Mouse (Mus musculus): ENCODE measurements around the gene Pcp4l1. TPM values are rescaled to one million over a fixed set of nuclear protein-coding genes. Genes with fewer than 3 reads are reported as not detected.

The Pcp4l1 gene
- polyA plus RNA-seq, 2 experiments: 3.9 to 6.0 TPM

- H3K4me3 ChIP-seq (replicated peaks; ENCODE audit: low read length): no peak within 1 kb of the TSS
- H3K27me3 ChIP-seq (ENCODE audit: control insufficient read depth, insufficient read depth, low read length): no peaks in the 10 kb centered on the region
- no peak for DNase-seq (ENCODE audit: low spot score)
- no peak for ATAC-seq (ENCODE audit: low FRiP score, low read depth)
- TF ChIP-seq POLR2A (IDR thresholded peaks at IDR 0.05; ENCODE audit: borderline replicate concordance, extremely low read depth, insufficient read depth, insufficient read length): no peak
- 67% methylated on average over 10 of the region's 10 CpGs for WGBS
- H3K4me2 ChIP-seq (replicated peaks; ENCODE audit: low read depth, low read length, severe bottlenecking): no peak within 1 kb of the TSS
- H3K4me1 ChIP-seq (ENCODE audit: control insufficient read depth, insufficient read depth, low read length): no peaks in the 10 kb centered on the region
- no peak within 1 kb of the TSS for H3K27ac ChIP-seq (replicated peaks; ENCODE audit: low read depth, low read length)
- no peak within 1 kb of the TSS for H3K9ac ChIP-seq (ENCODE audit: low read depth, low read length, severe bottlenecking)
- H3K36me3 ChIP-seq (ENCODE audit: control insufficient read depth, insufficient read depth, low read length): 0 out of 2 replicates have a peak, but pooled peaks cover 3% of the 10 kb centered on the region
- no peaks in the 10 kb centered on the region for H3K9me3 ChIP-seq (ENCODE audit: control insufficient read depth, low read length)
These were observed 17.9 kb upstream of the Pcp4l1 start, which contains the start of gene Nr1i3 for GRCm38 (mm10) chr1:171213801-171214496. Gene Nr1i3, plus strand, starts transcription at chr1:171213970.

DNA sequence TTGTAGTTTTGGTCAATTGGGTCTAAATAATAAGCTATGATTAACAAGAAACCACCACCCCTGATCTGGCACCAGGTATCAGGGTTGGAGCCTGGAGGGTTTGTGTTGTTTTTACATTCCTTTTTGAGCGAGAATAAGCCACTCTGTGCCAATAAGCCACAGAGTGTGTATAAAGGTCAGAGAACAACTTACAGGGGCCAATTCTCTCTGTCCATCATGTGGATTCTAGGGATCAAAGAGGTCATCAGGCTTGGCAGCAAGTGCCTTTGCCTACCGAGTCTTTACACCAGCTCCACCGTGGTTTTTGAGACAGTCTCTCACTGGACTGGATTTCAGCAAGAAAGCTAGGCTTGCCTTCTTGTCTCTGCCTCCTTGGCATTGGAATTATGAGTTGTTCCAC, 16.8 kb upstream of the Pcp4l1 start:
- no peak for TF ChIP-seq POLR2A (IDR thresholded peaks at IDR 0.05; ENCODE audit: borderline replicate concordance, extremely low read depth, insufficient read depth, insufficient read length)
- H3K9me3 ChIP-seq (ENCODE audit: control insufficient read depth, low read length): no peaks in the 10 kb centered on the region
- H3K4me1 ChIP-seq (ENCODE audit: control insufficient read depth, insufficient read depth, low read length): no peaks in the 10 kb centered on the region
- no peak overlapping the region for H3K27ac ChIP-seq (replicated peaks; ENCODE audit: low read depth, low read length)
- no peak overlapping the region for H3K9ac ChIP-seq (ENCODE audit: low read depth, low read length, severe bottlenecking)
- H3K36me3 ChIP-seq (ENCODE audit: control insufficient read depth, insufficient read depth, low read length): no peaks in the 10 kb centered on the region
- H3K4me3 ChIP-seq (replicated peaks; ENCODE audit: low read length): no peak overlapping the region
- ATAC-seq (ENCODE audit: low FRiP score, low read depth) (no peak), DNase-seq (ENCODE audit: low spot score) (no peak)
- 62% methylated on average over 3 of the region's 3 CpGs for WGBS
- no peaks in the 10 kb centered on the region for H3K27me3 ChIP-seq (ENCODE audit: control insufficient read depth, insufficient read depth, low read length)
- no peak overlapping the region for H3K4me2 ChIP-seq (replicated peaks; ENCODE audit: low read depth, low read length, severe bottlenecking)

DNA sequence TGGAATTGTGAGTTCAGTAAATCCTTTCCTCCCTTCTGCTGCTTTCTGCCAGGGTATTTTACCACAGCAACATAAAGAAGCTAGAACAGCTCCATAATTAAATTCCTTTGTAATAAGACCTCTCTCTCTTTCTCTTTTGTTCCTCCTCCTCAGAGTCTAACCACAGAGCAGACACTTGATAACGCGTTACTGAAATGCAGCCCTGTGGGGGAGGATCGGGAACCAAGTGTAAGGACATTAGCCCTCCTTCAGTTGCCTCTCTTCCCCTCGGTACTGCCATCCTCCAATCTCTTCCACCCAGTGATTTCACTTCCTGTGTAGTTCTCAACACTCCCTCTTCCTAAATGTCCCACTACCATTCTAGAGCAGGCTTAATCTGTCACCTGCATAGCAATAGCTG, 13.3 kb upstream of the Pcp4l1 start:
- H3K9me3 ChIP-seq (ENCODE audit: control insufficient read depth, low read length): no peaks in the 10 kb centered on the region
- 26% methylated on average over 4 of the region's 4 CpGs for WGBS
- no peak for DNase-seq (ENCODE audit: low spot score)

GRCm38 (mm10) chr1:171205704-171206493, 9.8 kb upstream of the Pcp4l1 start:
- H3K27ac ChIP-seq (replicated peaks; ENCODE audit: low read depth, low read length): no peak overlapping the region
- no peak overlapping the region for H3K4me3 ChIP-seq (replicated peaks; ENCODE audit: low read length)
- ATAC-seq (ENCODE audit: low FRiP score, low read depth) (no peak), DNase-seq (ENCODE audit: low spot score) (no peak)
- H3K4me1 ChIP-seq (ENCODE audit: control insufficient read depth, insufficient read depth, low read length): no peaks in the 10 kb centered on the region
- no peaks in the 10 kb centered on the region for H3K27me3 ChIP-seq (ENCODE audit: control insufficient read depth, insufficient read depth, low read length)
- H3K36me3 ChIP-seq (ENCODE audit: control insufficient read depth, insufficient read depth, low read length): no peaks in the 10 kb centered on the region
- WGBS: 70% methylated on average over 6 of the region's 6 CpGs
- TF ChIP-seq POLR2A (IDR thresholded peaks at IDR 0.05; ENCODE audit: borderline replicate concordance, extremely low read depth, insufficient read depth, insufficient read length): no peak
- H3K4me2 ChIP-seq (replicated peaks; ENCODE audit: low read depth, low read length, severe bottlenecking): no peak overlapping the region
- H3K9ac ChIP-seq (ENCODE audit: low read depth, low read length, severe bottlenecking): no peak overlapping the region
- H3K9me3 ChIP-seq (ENCODE audit: control insufficient read depth, low read length): no peaks in the 10 kb centered on the region

More for the DNA sequence above, 13.3 kb upstream of the Pcp4l1 start:
- Histone ChIP-seq H3K36me3 (ENCODE audit: control insufficient read depth, insufficient read depth, low read length) (no peaks in the 10 kb centered on the region), H3K9ac (ENCODE audit: low read depth, low read length, severe bottlenecking) (no peak overlapping the region), H3K4me2 (replicated peaks; ENCODE audit: low read depth, low read length, severe bottlenecking) (no peak overlapping the region), H3K27ac (replicated peaks; ENCODE audit: low read depth, low read length) (no peak overlapping the region), H3K4me1 (ENCODE audit: control insufficient read depth, insufficient read depth, low read length) (no peaks in the 10 kb centered on the region), H3K27me3 (ENCODE audit: control insufficient read depth, insufficient read depth, low read length) (no peaks in the 10 kb centered on the region), H3K4me3 (replicated peaks; ENCODE audit: low read length) (no peak overlapping the region)
- no peak for TF ChIP-seq POLR2A (IDR thresholded peaks at IDR 0.05; ENCODE audit: borderline replicate concordance, extremely low read depth, insufficient read depth, insufficient read length)
- no peak for ATAC-seq (ENCODE audit: low FRiP score, low read depth)

DNA sequence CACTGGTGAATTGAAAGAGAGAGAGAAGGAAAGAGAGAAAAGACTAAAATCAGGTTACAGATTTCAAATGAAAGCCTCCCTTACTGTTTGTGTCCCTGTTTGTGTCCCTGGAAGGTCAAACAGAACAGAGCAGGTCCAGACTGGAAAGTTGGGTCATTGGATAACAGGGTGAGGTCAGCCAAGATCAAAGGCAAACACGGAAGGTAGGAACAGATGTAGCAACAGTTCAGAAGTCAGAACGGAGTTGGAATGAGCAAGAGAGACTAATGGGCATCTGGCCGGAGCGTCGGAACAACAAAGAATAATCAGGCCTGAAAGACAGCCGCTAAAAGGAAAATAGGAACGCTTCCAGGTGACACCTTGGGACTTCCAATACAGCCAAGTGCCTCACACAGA, 8.2 kb upstream of the Pcp4l1 start:
- WGBS: 24% methylated on average over 7 of the region's 7 CpGs
- Histone ChIP-seq H3K9ac (ENCODE audit: low read depth, low read length, severe bottlenecking) (no peak overlapping the region), H3K36me3 (ENCODE audit: control insufficient read depth, insufficient read depth, low read length) (no peaks in the 10 kb centered on the region), H3K27me3 (ENCODE audit: control insufficient read depth, insufficient read depth, low read length) (no peaks in the 10 kb centered on the region), H3K4me2 (replicated peaks; ENCODE audit: low read depth, low read length, severe bottlenecking) (no peak overlapping the region), H3K9me3 (ENCODE audit: control insufficient read depth, low read length) (no peaks in the 10 kb centered on the region), H3K27ac (replicated peaks; ENCODE audit: low read depth, low read length) (no peak overlapping the region), H3K4me3 (replicated peaks; ENCODE audit: low read length) (no peak overlapping the region), H3K4me1 (ENCODE audit: control insufficient read depth, insufficient read depth, low read length) (no peaks in the 10 kb centered on the region)
- DNase-seq (ENCODE audit: low spot score): no peak
- TF ChIP-seq POLR2A (IDR thresholded peaks at IDR 0.05; ENCODE audit: borderline replicate concordance, extremely low read depth, insufficient read depth, insufficient read length): no peak
- ATAC-seq (ENCODE audit: low FRiP score, low read depth): no peak

Data from limb, embryonic 14.5 days (tissue).